Mouse (Mus musculus): ENCODE measurements around the gene Bphl. TPM values are rescaled to one million over a fixed set of nuclear protein-coding genes. Genes with fewer than 3 reads are reported as not detected.

Bphl gene
- total and polyA plus RNA-seq, 2 experiments from 2014 or later = 40.5 to 51.2 TPM

DNA sequence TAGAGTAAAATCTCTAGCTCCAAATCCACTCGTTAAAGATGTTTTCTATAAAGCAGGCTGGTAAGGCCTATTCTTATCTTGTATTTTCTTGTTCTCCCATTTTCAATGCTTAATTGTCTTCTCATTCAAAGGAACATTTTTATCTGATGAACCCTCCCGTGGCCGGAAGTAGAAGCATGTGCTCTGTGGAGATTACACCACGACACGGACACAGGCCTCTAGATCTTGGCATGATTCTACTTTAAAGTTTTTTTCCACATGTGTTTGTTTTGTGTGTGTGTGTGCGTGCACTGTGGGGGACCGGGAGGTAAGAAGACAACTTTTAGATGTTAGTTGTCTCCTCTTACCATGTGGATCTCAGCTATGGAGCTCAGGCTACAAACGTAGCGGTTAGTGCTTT is 64.5 kb downstream of the Bphl start:
- Histone ChIP-seq H3K27ac (ENCODE audit: low read depth, low read length) (no peak overlapping the region), H3K36me3 (ENCODE audit: insufficient read depth) (no peaks in the 10 kb centered on the region), H3K4me1 (ENCODE audit: insufficient read depth) (peaks cover 4% of the 10 kb centered on the region; the same call in 1 of the 2 replicates), H3K27me3 (ENCODE audit: insufficient read depth, low read length) (no peaks in the 10 kb centered on the region), H3K9ac (no peak overlapping the region), H3K9me3 (ENCODE audit: low read length) (no peaks in the 10 kb centered on the region), H3K4me3 (ENCODE audit: low read depth, low read length) (no peak overlapping the region), H3K4me2 (ENCODE audit: low read depth) (no peak overlapping the region)
- ATAC-seq (no peak), DNase-seq (no peak)
- TF ChIP-seq CTCF (IDR thresholded peaks at IDR 0.05; ENCODE audit: low read depth) = no peak
- 67% methylated on average over 9 of the region's 9 CpGs for WGBS

- TF ChIP-seq CTCF (IDR thresholded peaks at IDR 0.05; ENCODE audit: low read depth) = no peak
- H3K27ac ChIP-seq (ENCODE audit: low read depth, low read length) = no peak overlapping the region
- ATAC-seq = no peak
- no peaks in the 10 kb centered on the region for H3K36me3 ChIP-seq (ENCODE audit: insufficient read depth)
- 65% methylated on average over 1 of the region's 1 CpGs for WGBS
- H3K9ac ChIP-seq = no peak overlapping the region
- DNase-seq = no peak
- H3K4me2 ChIP-seq (ENCODE audit: low read depth) = no peak overlapping the region
- no peaks in the 10 kb centered on the region for H3K9me3 ChIP-seq (ENCODE audit: low read length)
- no peak overlapping the region for H3K4me3 ChIP-seq (ENCODE audit: low read depth, low read length)
- no peaks in the 10 kb centered on the region for H3K27me3 ChIP-seq (ENCODE audit: insufficient read depth, low read length)
- no peaks in the 10 kb centered on the region for H3K4me1 ChIP-seq (ENCODE audit: insufficient read depth)
These were observed 68.0 kb downstream of the Bphl start for GRCm38 (mm10) chr13:34105364-34105763.

DNA sequence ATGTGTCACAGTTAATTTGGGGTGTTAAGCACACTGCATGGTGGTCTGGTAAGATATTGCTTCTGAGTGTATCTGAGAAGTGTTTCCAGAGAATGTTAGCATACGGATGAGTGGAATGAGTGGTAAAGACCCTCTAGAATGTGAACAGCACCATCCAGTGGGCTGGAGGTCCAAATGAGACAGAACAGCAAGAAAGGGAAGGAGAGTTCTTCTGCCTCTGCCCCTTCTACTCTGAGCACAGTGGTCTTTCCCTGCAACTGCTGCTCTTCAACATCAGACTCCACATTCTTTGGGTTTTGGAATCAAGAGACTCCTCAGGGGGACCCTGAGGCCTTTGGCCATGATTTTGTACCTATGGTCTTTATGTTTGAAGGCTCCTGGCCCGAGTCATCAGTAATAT is 68.9 kb downstream of the Bphl start:
- Histone ChIP-seq H3K27me3 (ENCODE audit: insufficient read depth, low read length) (no peaks in the 10 kb centered on the region), H3K4me1 (ENCODE audit: insufficient read depth) (no peaks in the 10 kb centered on the region), H3K27ac (ENCODE audit: low read depth, low read length) (no peak overlapping the region), H3K9me3 (ENCODE audit: low read length) (no peaks in the 10 kb centered on the region), H3K4me3 (ENCODE audit: low read depth, low read length) (no peak overlapping the region), H3K9ac (no peak overlapping the region), H3K4me2 (ENCODE audit: low read depth) (no peak overlapping the region), H3K36me3 (ENCODE audit: insufficient read depth) (no peaks in the 10 kb centered on the region)
- peak; percentile 15; the same call in 1 of the 2 replicates for TF ChIP-seq CTCF (IDR thresholded peaks at IDR 0.05; ENCODE audit: low read depth)
- ATAC-seq = peak; percentile 43
- 83% methylated on average over 2 of the region's 2 CpGs for WGBS
- DNase-seq = no peak

GRCm38 (mm10) chr13:34106999-34107398 is 69.6 kb downstream of the Bphl start:
- no peak for TF ChIP-seq CTCF (IDR thresholded peaks at IDR 0.05; ENCODE audit: low read depth)
- Histone ChIP-seq H3K36me3 (ENCODE audit: insufficient read depth) (no peaks in the 10 kb centered on the region), H3K9me3 (ENCODE audit: low read length) (no peaks in the 10 kb centered on the region), H3K27me3 (ENCODE audit: insufficient read depth, low read length) (no peaks in the 10 kb centered on the region), H3K9ac (no peak overlapping the region), H3K4me2 (ENCODE audit: low read depth) (no peak overlapping the region), H3K4me3 (ENCODE audit: low read depth, low read length) (no peak overlapping the region), H3K4me1 (ENCODE audit: insufficient read depth) (no peaks in the 10 kb centered on the region), H3K27ac (ENCODE audit: low read depth, low read length) (no peak overlapping the region)
- ATAC-seq = no peak
- DNase-seq = no peak
- 92% methylated on average over 1 of the region's 1 CpGs for WGBS

GRCm38 (mm10) chr13:34109035-34109676 is 71.8 kb downstream of the Bphl start:
- Histone ChIP-seq H3K4me2 (ENCODE audit: low read depth) (no peak overlapping the region), H3K27me3 (ENCODE audit: insufficient read depth, low read length) (no peaks in the 10 kb centered on the region), H3K9me3 (ENCODE audit: low read length) (no peaks in the 10 kb centered on the region), H3K36me3 (ENCODE audit: insufficient read depth) (no peaks in the 10 kb centered on the region), H3K4me1 (ENCODE audit: insufficient read depth) (no peaks in the 10 kb centered on the region), H3K4me3 (ENCODE audit: low read depth, low read length) (no peak overlapping the region), H3K9ac (no peak overlapping the region), H3K27ac (ENCODE audit: low read depth, low read length) (no peak overlapping the region)
- no peak for TF ChIP-seq CTCF (IDR thresholded peaks at IDR 0.05; ENCODE audit: low read depth)
- DNase-seq (no peak), ATAC-seq (no peak)
- 56% methylated on average over 4 of the region's 4 CpGs for WGBS

- Histone ChIP-seq H3K9ac (no peak overlapping the region), H3K9me3 (ENCODE audit: low read length) (no peaks in the 10 kb centered on the region), H3K36me3 (ENCODE audit: insufficient read depth) (no peaks in the 10 kb centered on the region), H3K27ac (ENCODE audit: low read depth, low read length) (no peak overlapping the region), H3K27me3 (ENCODE audit: insufficient read depth, low read length) (no peaks in the 10 kb centered on the region), H3K4me3 (ENCODE audit: low read depth, low read length) (no peak overlapping the region), H3K4me2 (ENCODE audit: low read depth) (no peak overlapping the region), H3K4me1 (ENCODE audit: insufficient read depth) (no peaks in the 10 kb centered on the region)
- ATAC-seq (no peak), DNase-seq (no peak)
- TF ChIP-seq CTCF (IDR thresholded peaks at IDR 0.05; ENCODE audit: low read depth) = no peak
- 21% methylated on average over 4 of the region's 4 CpGs for WGBS
These were observed 72.3 kb downstream of the Bphl start for GRCm38 (mm10) chr13:34109677-34110058.

GRCm38 (mm10) chr13:34111019-34111418 is 73.6 kb downstream of the Bphl start:
- DNase-seq = no peak
- Histone ChIP-seq H3K9ac (no peak overlapping the region), H3K4me1 (ENCODE audit: insufficient read depth) (no peaks in the 10 kb centered on the region), H3K4me3 (ENCODE audit: low read depth, low read length) (no peak overlapping the region), H3K27ac (ENCODE audit: low read depth, low read length) (no peak overlapping the region), H3K36me3 (ENCODE audit: insufficient read depth) (no peaks in the 10 kb centered on the region), H3K9me3 (ENCODE audit: low read length) (no peaks in the 10 kb centered on the region), H3K4me2 (ENCODE audit: low read depth) (no peak overlapping the region), H3K27me3 (ENCODE audit: insufficient read depth, low read length) (no peaks in the 10 kb centered on the region)
- no peak for TF ChIP-seq CTCF (IDR thresholded peaks at IDR 0.05; ENCODE audit: low read depth)
- no peak for ATAC-seq
- WGBS = 74% methylated on average over 5 of the region's 5 CpGs
